Mouse (Mus musculus): Measurements from ENCODE around the gene Rap1a. TPM values are rescaled to one million over a fixed set of nuclear protein-coding genes. Genes with fewer than 3 reads are reported as not detected.

Rap1a gene
- total RNA-seq, 2 experiments from 2014 or later: 81.0 to 87.5 TPM

GRCm38 (mm10) chr3:105699241-105699933, 101.7 kb downstream of the Rap1a start:
- intact Hi-C loops (cut with DNase I): no loop called here
- DNase-seq: no peak

- DNase-seq: no peak
- intact Hi-C loops (cut with DNase I): no loop called here
Observed at GRCm38 (mm10) chr3:105698311-105698710, 102.8 kb downstream of the Rap1a start.

- no peak for DNase-seq
- intact Hi-C loops (cut with DNase I): no loop called here
Observed at GRCm38 (mm10) chr3:105697148-105697441, 104.0 kb downstream of the Rap1a start.

DNA sequence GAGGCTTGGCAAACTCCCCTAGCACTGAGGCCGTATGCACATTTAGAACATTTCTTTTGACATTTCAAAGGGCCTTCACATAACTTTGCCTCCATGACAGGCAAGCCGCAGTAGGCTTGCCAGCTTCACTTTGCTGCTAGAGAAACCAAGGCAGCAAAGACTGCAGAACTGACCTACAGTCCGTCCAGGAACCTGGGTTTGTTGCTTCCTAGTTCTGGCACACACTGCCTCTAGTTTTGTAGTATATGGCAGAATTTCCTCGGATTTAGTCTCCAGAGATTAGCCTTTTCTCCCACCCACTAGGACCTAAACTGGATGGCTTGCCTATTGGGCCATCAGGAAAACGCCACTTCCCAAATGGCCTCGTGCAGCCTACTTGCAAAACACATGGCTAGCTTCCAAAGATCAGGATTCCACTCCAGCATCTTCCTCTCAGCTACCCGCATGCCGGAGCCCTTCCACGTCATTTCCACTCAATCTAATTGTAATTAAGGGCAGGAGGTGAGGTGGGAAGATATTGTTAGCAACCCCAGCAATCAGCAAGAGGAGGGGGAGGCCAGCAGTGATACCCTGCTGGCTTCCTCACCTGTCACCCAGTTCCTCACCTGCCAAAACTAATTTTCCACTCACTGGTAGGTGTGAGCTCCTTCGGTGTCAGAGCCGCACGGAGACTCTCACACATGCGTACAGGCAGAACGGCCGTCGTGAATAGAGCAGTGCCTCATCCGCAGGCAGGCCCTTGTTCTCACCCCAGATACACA, 104.6 kb downstream of the Rap1a start:
- intact Hi-C loops (cut with DNase I): no loop called here
- no peak for DNase-seq

DNA sequence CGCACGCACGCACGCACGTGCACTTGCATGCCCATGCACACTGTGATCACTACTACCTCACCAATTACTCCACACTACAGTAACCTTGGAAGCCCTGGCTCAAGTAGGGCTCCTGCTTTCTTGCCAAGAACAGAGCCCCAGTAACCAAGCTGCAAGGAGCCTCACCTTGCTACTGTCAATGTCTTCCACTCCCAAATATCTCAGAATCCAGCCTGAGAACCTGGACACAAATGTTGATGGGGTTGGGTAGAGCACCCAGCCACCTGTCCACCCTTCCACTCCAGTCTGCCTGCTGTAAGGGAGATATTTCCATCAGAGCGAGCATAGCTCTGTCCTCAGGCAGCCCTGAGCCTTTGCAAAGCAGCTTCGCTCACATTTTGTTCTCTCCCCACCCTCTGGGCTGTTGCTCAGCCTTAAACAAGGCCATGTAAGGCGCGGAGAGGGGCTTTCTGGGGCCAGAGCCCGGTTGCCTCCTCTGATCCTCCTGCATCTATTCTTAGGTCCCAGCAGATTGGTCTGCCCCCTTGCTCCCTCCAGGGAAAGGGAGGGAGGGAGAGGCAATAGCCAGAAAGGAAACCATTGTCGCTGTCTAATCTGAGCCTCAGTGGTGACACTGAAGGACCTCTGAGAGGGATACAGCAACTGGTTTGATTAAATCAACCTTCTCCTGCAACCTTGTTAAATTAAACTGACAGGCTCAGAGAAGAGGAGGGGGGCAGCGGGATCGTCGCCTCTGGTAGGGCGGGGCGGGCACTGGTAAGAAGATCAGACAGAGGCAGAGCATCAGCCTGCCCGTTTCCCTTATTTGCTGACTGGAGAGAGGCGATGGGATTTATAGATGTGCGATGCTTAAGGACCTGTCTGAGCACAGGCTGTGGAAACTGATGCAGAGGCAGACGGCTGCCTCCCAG, 105.4 kb downstream of the Rap1a start:
- DNase-seq: no peak
- intact Hi-C loops (cut with DNase I): no loop called here

DNA sequence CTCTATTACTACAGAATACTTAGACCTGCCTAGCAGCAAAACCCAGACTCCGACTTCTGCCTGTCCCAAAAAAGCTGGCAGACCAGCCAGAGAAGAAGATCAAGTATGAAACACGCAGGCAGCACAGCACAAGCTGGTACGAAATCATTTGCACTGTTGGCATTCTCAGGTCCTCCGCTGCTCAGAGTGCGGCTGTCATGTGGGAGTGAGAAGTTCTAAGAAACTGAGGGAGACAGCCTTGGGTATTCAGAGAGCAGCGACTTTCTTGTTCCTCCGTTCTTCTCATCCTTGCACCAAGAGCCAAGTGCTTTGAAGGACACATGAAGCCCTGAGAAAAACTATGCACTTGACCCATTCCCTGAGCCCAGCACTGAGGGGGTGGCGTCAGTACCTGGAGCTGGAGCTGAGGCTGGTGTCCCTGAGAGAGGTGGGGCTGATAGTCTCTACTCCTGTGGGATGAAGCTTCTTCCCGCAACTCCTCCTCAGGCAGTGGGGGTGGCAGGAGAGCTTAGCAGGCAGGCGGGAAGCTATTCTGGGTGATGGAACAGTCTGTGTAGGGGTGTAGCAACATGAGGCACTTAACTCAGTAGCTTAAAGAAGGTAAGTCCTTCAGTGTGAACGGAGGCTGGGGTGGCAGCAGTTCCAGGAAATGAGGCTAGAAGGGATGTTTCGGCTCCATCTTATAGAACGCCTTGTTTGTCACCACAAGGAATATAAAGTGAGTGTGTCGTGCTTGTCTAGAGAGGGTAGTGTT, 107.6 kb downstream of the Rap1a start:
- intact Hi-C loops (cut with DNase I): no loop called here
- no peak for DNase-seq

GRCm38 (mm10) chr3:105688536-105688935, 112.6 kb downstream of the Rap1a start:
- DNase-seq: no peak
- intact Hi-C loops (cut with DNase I): no loop called here

DNA sequence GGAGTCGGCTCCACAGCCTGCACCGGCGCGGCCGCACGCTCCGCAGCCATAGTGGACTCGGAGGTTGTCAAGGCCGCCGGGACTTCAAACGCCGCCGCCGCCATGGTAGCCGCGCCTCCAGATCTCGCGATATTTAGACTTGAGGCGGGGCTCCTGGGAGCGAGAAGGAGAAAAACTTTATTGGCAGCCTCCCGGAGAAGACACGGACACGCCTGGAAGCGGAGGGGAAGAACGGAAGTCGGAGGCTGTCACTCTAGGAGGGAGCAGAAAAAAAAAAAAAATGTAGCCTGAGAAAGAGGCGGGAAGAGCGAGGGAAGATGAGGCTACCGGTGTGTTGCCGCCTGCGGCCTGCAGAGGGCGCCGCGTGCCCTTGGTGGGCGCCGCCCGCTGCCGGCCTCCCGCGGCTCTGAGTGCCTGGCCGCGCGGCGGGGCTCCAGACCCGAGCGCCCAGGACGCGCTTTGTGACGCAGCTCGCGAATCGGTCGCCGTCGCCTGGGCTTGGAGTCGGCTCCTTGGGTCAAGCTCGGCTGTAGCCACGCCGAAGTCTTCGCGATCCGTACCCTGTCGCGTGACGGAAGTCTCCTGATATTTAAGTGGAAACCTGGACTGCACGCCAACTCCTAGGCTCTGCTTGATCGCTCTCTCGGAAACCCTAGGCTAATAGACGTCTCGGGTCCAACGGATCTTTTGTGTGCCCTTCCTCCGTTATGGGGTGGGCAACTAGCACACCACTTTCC, 113.6 kb downstream of the Rap1a start, which contains the start of gene Ddx20:
TSS of gene Ddx20 (minus strand) at position 251 of the 737 bp plus-strand sequence.
- DNase-seq: peak; percentile 84 to 93

GRCm38 (mm10) chr3:105686394-105687323, 114.5 kb downstream of the Rap1a start:
- DNase-seq: no peak
- intact Hi-C loops (cut with DNase I): loop anchor here (1.0 kb wide), 1 partner anchor 40 kb away; no protein-coding TSS in a partner anchor

More for the DNA sequence above, 113.6 kb downstream of the Rap1a start, which contains the start of gene Ddx20:
- intact Hi-C loops (cut with DNase I): loop anchor here (1.0 kb wide), 1 partner anchor 39 kb away; no protein-coding TSS in a partner anchor

GRCm38 (mm10) chr3:105680346-105680745, 120.8 kb downstream of the Rap1a start:
- intact Hi-C loops (cut with DNase I): no loop called here
- DNase-seq: no peak

Other genes starting within 250 kb of the Rap1a start
- gene Ddx20, start 113.8 kb downstream of the Rap1a start, total RNA-seq (2021): 1 to 10 TPM; 8.7 to 9.6 TPM
- gene Inka2, start 96.7 kb downstream of the Rap1a start, total RNA-seq (2021): 1 to 10 TPM; 3.3 to 4.0 TPM
- gene Adora3, start 69.5 kb upstream of the Rap1a start, total RNA-seq (2021): not detected
- gene Tmigd3, start 69.6 kb upstream of the Rap1a start, total RNA-seq (2021): not detected
- under 1 TPM in 1 of 2 experiments, not detected in 1; 0.26 TPM for gene I830077J02Rik, start 131.3 kb upstream of the Rap1a start, total RNA-seq (2021)
- 10 to 100 TPM; 26.9 to 29.3 TPM for gene Wdr77, start 158.0 kb upstream of the Rap1a start, total RNA-seq (2021)
- 100 to 1,000 TPM; 614 to 667 TPM for gene Atp5f1, start 158.8 kb upstream of the Rap1a start, total RNA-seq (2021)
- gene Ovgp1, start 172.4 kb upstream of the Rap1a start, total RNA-seq (2021): under 1 TPM; 0.51 to 0.79 TPM
- gene Pifo, start 213.3 kb upstream of the Rap1a start, total RNA-seq (2021): not detected
- not detected for gene Chil5, start 231.5 kb upstream of the Rap1a start, total RNA-seq (2021)

Measured in gastrocnemius, postnatal 36 days (tissue).